Mouse (Mus musculus) thymus, adult 2 months (tissue): ENCODE data around the gene Cpvl.

Experiments used
- CTCF ChIP-seq: fragments of 200-500 bp; IDR thresholded peaks from 2 replicates; pipeline ENCODE4 v1.5.1; 2012; ENCODE audit warnings: mild to moderate bottlenecking, control low read depth, low read length, moderate library complexity, borderline replicate concordance; ENCODE audit not compliant: control insufficient read depth, poor library complexity, insufficient read depth; ENCODE audit errors: extremely low read depth
- POLR2A ChIP-seq: fragments of 200-500 bp; IDR thresholded peaks from 2 replicates; pipeline ENCODE4 v1.6.1; 2012; ENCODE audit warnings: mild to moderate bottlenecking, low read length, control low read depth, moderate library complexity; ENCODE audit not compliant: control insufficient read depth, poor library complexity, insufficient read depth; ENCODE audit errors: extremely low read depth

DNA sequence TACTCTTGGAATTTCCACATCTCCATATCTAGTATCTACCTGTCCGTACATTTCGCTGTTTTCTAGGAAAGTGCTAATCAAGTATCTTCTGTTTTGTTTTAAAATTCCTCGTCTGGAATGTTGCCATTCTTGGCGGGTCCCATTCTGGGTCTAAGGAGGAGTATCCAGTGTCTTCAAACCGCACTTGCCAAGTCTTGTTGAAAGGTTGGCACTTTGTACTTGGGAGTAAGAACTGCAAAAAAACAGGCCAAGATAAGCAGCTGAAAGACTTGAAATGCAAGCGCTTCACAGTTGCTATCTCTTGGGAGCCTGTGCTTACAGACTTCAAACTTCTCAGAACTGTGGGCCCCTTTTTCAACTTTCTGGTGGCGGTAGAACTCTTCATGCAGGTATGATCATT, 58.4 kb downstream of the Cpvl start:
- no peak for TF ChIP-seq CTCF
- no peak for TF ChIP-seq POLR2A
